Mouse (Mus musculus) layer of hippocampus, adult 2 months (tissue): ENCODE results near the gene Nit2. TPM values are rescaled to one million over a fixed set of nuclear protein-coding genes. Genes with fewer than 3 reads are reported as not detected.

Experiments used
- DNase-seq, 2 experiments: peaks; one replicate each; pipeline ENCODE4 v3.0.0; 2022; ENCODE audit warnings: low spot score in 2 of 2
- H3K27ac ChIP-seq: fragments of 200-600 bp; 2 replicates; pipeline ENCODE4 v1.8.1; 2022
- H3K4me3 ChIP-seq: fragments of 200-600 bp; 2 replicates; pipeline ENCODE4 v1.8.1; 2022; ENCODE audit warnings: mild to moderate bottlenecking
- CTCF ChIP-seq: fragments of 200-600 bp; conservative IDR thresholded peaks from 2 replicates; pipeline ENCODE4 v1.8.1; 2022; ENCODE audit warnings: antibody characterized with exemption, mild to moderate bottlenecking, moderate library complexity
- total RNA-seq, 2 experiments: library from RNA; stranded (reverse); gene quantifications; 2 replicates each; pipeline ENCODE4 v1.2.3; 2021

Nit2 gene
- total RNA-seq, 2 experiments from 2014 or later: 14.1 to 16.8 TPM

- no peak overlapping the region for H3K27ac ChIP-seq
- TF ChIP-seq CTCF: no peak
- no peak overlapping the region for H3K4me3 ChIP-seq
- no peak for DNase-seq
Measured at GRCm38 (mm10) chr16:57155899-57156298, 11.2 kb downstream of the Nit2 start.

GRCm38 (mm10) chr16:57151437-57151836, 15.7 kb downstream of the Nit2 start:
- no peak for TF ChIP-seq CTCF
- Histone ChIP-seq H3K4me3 (no peak overlapping the region), H3K27ac (no peak overlapping the region)
- DNase-seq: no peak

- no peak for TF ChIP-seq CTCF
- H3K27ac ChIP-seq: no peak overlapping the region
- H3K4me3 ChIP-seq: no peak overlapping the region
- no peak for DNase-seq
Measured at GRCm38 (mm10) chr16:57144741-57145140, 22.4 kb downstream of the Nit2 start.

GRCm38 (mm10) chr16:57133611-57134010, 33.5 kb downstream of the Nit2 start:
- TF ChIP-seq CTCF: no peak

GRCm38 (mm10) chr16:57132326-57132725, 34.8 kb downstream of the Nit2 start:
- Histone ChIP-seq H3K27ac (no peak overlapping the region), H3K4me3 (no peak overlapping the region)
- no peak for DNase-seq
- no peak for TF ChIP-seq CTCF

More at GRCm38 (mm10) chr16:57133611-57134010, 33.5 kb downstream of the Nit2 start:
- no peak overlapping the region for H3K4me3 ChIP-seq
- H3K27ac ChIP-seq: no peak overlapping the region
- DNase-seq: no peak

GRCm38 (mm10) chr16:57131544-57131943, 35.6 kb downstream of the Nit2 start:
- no peak for DNase-seq
- no peak for TF ChIP-seq CTCF
- Histone ChIP-seq H3K4me3 (no peak overlapping the region), H3K27ac (no peak overlapping the region)

- H3K27ac ChIP-seq: no peak overlapping the region
- no peak for TF ChIP-seq CTCF
Measured at GRCm38 (mm10) chr16:57130752-57131400, 36.3 kb downstream of the Nit2 start.

GRCm38 (mm10) chr16:57127825-57128224, 39.3 kb downstream of the Nit2 start:
- Histone ChIP-seq H3K27ac (no peak overlapping the region), H3K4me3 (no peak overlapping the region)
- no peak for DNase-seq
- TF ChIP-seq CTCF: no peak

More at GRCm38 (mm10) chr16:57130752-57131400, 36.3 kb downstream of the Nit2 start:
- H3K4me3 ChIP-seq: no peak overlapping the region
- no peak for DNase-seq

- TF ChIP-seq CTCF: no peak
- H3K4me3 ChIP-seq: no peak overlapping the region
- H3K27ac ChIP-seq: no peak overlapping the region
- DNase-seq: no peak
Measured at GRCm38 (mm10) chr16:57126268-57126667, 40.9 kb downstream of the Nit2 start.

GRCm38 (mm10) chr16:57122682-57123445, 44.3 kb downstream of the Nit2 start:
- no peak for DNase-seq
- no peak for TF ChIP-seq CTCF
- no peak overlapping the region for H3K27ac ChIP-seq

GRCm38 (mm10) chr16:57121816-57122415, 45.2 kb downstream of the Nit2 start:
- no peak for DNase-seq
- no peak for TF ChIP-seq CTCF
- Histone ChIP-seq H3K4me3 (peak overlapping the region; percentile 68), H3K27ac (peak overlapping the region; percentile 99)

More at GRCm38 (mm10) chr16:57122682-57123445, 44.3 kb downstream of the Nit2 start:
- H3K4me3 ChIP-seq: peak overlapping the region; percentile 68

- TF ChIP-seq CTCF: no peak
- DNase-seq: peak; percentile 93 to 96
- H3K27ac ChIP-seq: peak within 1 kb of the TSS; percentile 99
- peak within 1 kb of the TSS; percentile 68 for H3K4me3 ChIP-seq
Measured at GRCm38 (mm10) chr16:57120913-57121815, 46.0 kb downstream of the Nit2 start, which contains the start of gene Tomm70a. Tomm70a (plus strand) TSS chr16:57121703.
